Mouse (Mus musculus) CD4-positive, CD25-positive, alpha-beta regulatory T cell, adult 2 months (primary cell): ENCODE results near the gene Agpat4.
A peak's percentile ranks its signal among the peaks of the same experiment; 100 is the strongest.

Experiments
- DNase-seq: peaks from one replicate; pipeline ENCODE4 v3.0.0-alpha.2; 2012; ENCODE audit warnings: low read depth, low spot score

Gene Agpat4

DNA sequence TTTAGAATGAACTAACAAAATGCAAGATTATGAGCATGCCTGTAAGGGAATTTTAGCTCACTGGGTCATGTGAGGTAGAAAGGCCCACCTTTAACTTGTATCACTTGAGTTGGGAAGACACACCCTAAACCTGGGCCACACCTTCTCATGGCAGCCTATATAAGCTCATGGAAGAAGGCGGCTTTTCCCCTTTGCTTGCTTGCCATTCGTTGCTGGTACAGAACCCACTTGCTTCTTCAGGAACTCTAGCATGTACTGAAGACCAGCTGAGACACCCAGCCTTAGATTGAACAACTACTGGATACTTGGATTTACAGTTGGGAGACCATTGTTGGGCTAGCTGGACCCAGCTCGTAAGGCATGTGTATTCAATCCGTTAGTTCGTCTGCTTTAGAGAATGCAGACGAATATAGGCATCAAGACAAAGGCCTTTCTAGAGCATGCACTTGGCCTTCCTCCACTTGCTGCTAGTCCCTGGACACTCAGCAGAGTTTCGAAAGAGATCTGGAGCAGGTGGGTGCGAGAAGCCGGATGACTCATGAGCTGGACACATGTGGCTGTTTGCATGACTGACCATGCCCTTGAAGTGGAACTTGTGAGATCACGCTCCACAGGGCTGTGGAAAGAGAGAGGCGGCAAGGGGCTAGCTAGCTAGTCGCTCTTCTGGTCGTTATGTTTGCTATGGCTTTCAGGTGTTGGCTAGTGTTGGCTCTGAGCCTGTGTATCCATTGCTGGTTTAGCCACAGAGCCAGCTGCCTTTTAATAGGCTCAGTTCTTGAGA lies 42.7 kb downstream of the Agpat4 start:
- no peak for DNase-seq

DNA sequence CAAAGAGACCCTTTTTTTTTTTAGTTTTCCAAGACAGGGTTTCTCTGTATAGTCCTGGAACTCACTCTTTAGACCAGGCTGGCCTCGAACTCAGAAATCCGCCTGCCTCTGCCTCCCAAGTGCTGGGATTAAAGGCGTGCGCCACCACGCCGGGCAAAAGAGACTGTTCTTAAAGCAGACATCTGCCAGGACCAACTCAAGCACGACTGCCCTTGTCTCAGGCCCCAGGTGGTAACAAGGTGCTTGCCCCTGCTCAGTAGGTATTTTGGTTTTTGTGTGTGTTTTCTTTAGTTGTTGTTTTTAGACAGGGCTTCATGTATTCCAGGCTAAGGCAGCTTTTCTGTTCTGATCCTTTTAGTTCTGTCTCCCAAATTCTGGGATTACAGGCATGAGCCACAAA lies 43.4 kb downstream of the Agpat4 start:
- no peak for DNase-seq

GRCm38 (mm10) chr17:12162824-12163223 lies 44.3 kb downstream of the Agpat4 start:
- DNase-seq: peak; percentile 15

- no peak for DNase-seq
Measured at GRCm38 (mm10) chr17:12163403-12163802, 44.9 kb downstream of the Agpat4 start.

DNA sequence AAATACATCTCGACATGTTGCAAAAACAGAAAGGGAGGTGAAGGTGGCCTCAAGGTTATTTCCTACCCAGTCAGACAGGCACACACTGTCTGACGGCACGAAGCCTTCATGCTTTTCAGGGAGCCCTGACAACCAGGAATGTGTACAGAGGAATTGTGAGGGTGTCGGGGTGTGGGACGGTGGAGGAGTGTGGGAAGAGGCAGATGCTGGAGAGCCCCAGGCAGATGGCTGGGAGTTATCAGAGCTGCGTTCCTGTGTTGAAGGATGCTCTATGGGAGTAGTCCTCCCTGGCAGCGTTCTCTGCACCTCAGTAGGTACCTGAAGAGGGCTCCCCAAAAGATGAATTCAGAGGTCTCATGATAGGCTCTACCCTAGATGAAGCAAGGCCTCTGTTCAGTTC lies 45.4 kb downstream of the Agpat4 start:
- DNase-seq: no peak

GRCm38 (mm10) chr17:12164507-12164906 lies 46.0 kb downstream of the Agpat4 start:
- no peak for DNase-seq

DNA sequence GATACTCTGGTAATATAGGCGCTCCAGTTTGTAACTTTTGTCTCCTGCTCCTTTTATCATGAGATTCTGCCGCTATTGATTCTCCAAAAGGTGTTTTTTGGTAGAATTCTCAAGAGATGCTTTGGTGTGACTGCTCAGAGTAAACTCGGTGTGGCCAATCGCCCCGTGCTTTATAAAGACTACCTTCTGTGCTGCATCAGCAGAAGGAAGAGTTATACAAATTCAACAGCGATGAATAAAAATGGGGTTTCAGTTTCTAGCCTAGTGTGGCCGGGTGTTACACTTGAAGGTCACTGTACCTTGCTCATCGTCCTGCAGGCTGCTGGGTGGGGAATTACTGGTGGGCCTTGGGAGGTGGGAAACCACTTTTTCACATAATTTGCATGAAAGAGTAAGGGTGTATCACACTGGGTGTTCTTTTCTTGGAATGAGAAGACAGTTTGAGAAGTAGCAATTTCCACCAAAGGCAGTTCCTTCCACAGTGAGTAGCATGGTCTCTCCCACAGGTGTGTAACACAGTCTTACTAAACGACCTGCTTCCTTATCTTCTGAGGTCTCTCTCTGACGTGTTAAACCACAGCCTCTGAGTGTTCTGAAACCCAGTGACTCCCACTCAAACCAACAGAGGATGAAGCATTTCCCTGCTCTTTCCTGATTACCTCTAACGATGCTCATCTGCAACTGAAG lies 46.6 kb downstream of the Agpat4 start:
- peak; percentile 51 for DNase-seq

GRCm38 (mm10) chr17:12165701-12166100 lies 47.2 kb downstream of the Agpat4 start:
- DNase-seq: no peak

GRCm38 (mm10) chr17:12168536-12168935 lies 50.0 kb downstream of the Agpat4 start:
- no peak for DNase-seq

DNA sequence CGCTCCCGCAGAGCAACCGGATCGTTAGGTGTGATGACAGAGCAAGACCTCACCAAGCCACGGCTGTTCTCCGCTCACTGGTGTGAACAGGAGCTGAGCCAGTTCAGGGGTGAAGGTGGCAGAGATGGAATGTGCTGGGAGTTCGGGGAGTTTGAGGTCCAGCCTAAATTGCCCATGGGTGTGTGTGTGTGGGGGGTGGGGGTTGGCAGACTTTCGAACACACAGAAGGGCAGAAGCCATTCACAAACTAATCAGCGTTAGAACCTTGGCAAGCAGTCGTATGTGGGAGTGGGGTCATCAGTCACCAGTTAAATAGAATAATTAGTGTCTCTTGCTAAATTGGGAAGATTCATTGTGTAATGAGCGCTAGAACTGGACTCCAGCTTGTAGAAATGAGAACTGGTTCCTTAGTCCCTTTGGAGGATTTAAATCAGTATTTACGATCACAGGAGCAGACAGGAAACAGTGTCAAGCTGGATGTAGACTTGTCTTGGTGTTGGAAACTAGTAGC lies 50.9 kb downstream of the Agpat4 start:
- DNase-seq: no peak

DNA sequence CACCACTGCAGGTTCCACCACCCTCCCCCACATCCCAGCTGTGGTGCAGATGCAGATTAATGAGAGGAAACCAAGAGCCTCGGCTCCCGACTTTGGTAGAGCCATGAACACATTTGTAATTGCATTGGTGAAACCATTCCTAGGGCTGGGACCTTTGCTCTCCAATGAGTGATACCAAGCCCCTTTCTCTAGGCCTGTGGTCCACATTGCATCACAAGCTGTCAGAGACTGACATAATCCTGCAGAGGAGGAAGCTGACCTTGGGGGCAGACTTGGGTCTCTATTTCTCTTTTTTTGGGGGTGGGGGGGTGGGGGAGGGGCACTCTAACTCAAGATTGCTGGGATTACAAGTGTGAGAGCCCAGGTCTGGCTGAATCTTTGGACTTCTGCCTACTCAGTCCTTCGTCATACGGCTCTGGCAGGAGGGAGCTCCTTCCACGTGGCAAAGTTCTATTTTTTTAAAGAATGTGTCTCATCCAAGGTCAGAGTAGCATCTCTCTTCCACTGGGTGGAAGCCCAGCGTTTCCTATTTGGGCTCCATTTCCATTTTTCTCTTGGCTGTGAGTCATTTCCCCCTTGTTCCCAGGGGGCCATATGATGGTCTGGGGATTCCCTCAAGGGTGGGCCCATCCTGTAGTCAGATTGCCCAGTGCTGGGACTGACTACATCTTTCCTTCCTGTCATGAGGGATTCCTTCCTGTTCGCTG lies 52.4 kb downstream of the Agpat4 start:
- no peak for DNase-seq

DNA sequence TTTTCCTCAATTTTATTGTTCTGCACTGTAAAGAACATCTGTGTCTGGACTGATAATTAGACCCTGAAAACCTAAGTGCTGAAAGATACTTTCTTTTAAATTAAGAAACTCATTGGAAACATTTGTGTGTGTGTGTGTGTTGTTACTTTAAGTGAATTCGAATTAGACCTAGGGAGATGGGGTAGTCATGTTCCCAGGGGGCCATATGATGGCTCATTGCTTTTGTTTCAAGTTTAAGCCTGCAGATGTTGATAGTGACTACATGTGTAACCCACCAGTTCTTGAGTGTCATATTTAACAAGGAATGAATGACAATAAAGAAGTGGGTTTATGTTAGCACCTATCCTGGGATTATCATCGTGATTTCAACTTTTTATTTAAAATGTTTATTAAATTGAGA lies 53.2 kb downstream of the Agpat4 start:
- no peak for DNase-seq

GRCm38 (mm10) chr17:12174221-12174620 lies 55.7 kb downstream of the Agpat4 start:
- no peak for DNase-seq

DNA sequence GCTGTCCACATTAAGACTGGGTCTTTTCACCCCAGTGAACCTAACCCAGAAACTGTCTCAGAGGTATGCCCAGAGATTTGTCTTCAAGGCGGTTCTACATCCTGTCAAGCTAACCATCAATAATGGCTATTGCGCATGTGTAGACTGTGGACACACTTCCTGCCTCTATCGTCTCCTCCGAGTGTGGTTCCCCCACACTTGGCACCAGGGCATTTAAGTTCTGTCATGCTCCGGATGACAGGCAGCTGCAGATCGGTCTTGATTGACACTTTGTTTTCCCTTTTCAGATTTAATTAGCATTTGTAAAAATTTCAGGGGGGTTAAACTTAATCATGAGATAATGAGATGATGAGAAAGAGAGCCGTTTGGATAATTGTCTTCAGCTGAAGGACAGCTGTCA lies 56.4 kb downstream of the Agpat4 start:
- peak; percentile 10 for DNase-seq

DNA sequence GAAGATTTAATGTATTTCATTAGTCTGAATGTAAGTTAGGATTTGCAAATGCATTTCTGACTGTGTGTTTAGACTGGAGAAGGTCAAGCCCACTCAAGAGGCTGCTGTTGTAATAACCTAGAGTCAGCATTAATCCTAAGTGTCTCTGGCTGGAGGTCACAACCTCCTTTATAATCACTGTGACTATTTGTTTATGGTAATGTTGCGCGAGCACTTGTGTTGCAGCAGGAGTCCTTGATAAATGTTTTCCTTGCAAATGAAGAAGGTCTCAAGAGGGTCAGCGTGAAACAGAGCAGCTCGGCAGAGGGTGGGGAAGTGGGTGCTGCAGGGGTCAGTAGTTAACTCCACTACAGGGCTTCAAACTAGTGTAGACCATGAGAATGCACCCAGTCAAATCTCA lies 57.1 kb downstream of the Agpat4 start:
- no peak for DNase-seq

- DNase-seq: no peak
Measured at GRCm38 (mm10) chr17:12179339-12179738, 60.8 kb downstream of the Agpat4 start.

GRCm38 (mm10) chr17:12179766-12180165 lies 61.3 kb downstream of the Agpat4 start:
- no peak for DNase-seq

DNA sequence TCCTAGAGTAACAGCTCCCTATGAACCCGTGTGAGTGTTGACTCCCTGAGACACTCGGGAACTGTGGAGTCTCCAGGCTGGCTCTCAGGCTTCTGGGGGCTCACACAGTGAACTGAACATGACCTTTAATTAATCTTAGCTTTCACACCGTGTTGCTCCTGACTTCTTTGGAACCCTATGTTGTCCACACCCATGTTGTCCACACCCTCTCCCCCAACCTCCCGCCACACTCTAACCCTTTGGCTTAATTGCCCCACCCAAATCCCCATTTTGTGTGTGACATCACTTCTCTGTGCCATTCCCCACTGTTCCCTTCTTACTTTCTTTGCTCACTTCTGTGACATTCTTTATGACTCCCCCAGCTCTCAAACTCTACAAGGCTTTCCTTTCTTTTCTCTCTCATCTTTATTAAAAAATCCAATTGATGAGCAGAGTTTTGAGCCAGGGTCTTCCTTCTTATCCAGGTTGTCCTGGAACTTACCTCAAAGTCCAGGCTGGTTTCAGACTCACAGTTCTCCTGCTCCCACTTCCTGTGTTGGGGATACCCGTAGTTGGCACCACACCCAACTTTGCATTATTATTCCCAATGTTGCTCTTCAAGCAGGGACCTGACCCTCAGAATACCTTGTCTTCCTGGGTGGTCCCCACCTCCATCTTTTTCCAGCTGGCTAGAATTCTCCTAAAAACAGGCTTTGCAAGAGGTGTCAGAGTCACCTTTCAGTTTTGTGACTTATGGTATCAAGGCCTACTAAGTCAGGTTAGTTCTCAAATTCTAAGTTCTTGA lies 64.4 kb downstream of the Agpat4 start:
- no peak for DNase-seq

DNA sequence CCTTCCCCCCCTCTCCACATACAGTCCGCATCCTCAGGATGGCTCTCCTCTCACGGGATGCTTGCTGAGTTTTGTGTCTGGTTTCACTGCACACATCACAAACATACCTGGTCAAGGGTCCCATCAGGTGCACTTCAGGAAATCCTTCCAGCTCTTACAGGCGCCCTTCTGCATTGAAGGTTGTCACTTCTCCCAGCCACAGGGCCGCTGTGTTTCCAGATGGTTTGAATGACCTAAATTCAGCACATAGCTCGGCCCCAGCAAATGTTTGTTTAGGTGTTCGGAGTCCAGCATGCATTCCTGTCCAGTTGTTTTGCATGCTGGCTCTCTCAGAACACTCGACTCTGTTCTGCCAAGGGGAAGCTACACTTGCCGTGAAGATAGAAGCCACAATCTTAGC lies 65.8 kb downstream of the Agpat4 start:
- DNase-seq: no peak

- DNase-seq: no peak
Measured at GRCm38 (mm10) chr17:12185855-12186254, 67.4 kb downstream of the Agpat4 start.

DNA sequence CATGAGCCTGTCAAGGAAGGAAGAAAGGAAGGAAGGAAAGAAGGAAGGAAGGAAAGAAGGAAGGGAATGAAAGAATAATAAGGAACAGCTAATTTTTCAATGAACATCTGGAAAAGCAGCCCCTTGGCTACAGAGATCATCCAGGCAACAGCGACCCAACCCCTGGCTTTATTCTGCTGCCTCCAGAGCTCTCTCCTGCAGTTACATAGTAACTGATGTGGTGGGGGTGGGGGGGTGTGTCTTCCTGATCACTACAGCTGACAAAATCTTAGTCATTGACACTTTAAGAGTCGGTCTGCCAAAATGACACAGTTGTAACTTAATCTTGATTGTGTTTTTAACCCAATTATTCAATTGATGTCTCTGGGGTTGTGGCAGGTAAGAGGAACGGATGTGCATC lies 67.8 kb downstream of the Agpat4 start:
- DNase-seq: no peak

DNA sequence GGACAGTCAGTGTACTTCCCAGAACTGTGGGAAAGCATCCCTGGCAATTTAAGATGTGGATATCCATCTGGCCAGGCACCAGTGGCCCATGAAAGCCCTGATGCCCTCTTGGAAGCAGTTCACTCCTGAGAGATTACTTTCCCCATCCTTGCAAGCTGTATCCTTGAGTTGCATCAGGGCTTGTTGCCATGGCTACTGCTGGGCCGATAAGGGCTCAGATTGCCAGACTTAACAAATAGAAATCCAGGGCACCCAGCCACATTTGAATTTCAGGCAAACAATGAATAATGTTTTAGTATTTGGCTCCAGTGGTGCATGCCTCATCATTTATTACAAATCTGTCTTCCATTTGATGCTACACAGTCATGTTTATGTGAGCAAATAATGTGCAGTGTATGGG lies 69.3 kb downstream of the Agpat4 start:
- no peak for DNase-seq
